Mouse (Mus musculus) liver, embryonic 14 days (tissue): ENCODE measurements around the gene Apon. TPM values are rescaled to one million over a fixed set of nuclear protein-coding genes. Genes with fewer than 3 reads are reported as not detected.

Experiments used
- polyA plus RNA-seq: library from polyadenylated mRNA; depleted of rRNA; stranded (reverse); fragments of >200 nt; gene quantifications from 2 replicates; pipeline ENCODE4 v1.2.3, GENCODE M21; 2012; rRNA removed

Gene Apon
- polyA plus RNA-seq: 0.76 and 0.77 TPM in 2 replicates

GRCm38 (mm10) chr10:128253677-128254255, at the start of gene Apon:
TSS of gene Apon (plus strand) at chr10:128254096.

GRCm38 (mm10) chr10:128211390-128212108, 42.3 kb upstream of the Apon start, which contains the start of gene Spryd4:
TSS of gene Spryd4 (minus strand) at chr10:128211807.

GRCm38 (mm10) chr10:128225538-128225937, 28.4 kb upstream of the Apon start, which contains the start of gene Mip:
TSS of gene Mip (plus strand) at chr10:128225838.

GRCm38 (mm10) chr10:128231697-128232419, 22.0 kb upstream of the Apon start, which contains the start of gene Timeless:
TSS of gene Timeless (plus strand) at chr10:128232065.

GRCm38 (mm10) chr10:128268371-128268770, 14.5 kb downstream of the Apon start, which contains the start of gene Apof:
TSS of gene Apof (plus strand) at chr10:128268671.

GRCm38 (mm10) chr10:128270287-128270841, 16.5 kb downstream of the Apon start, which contains the start of gene Stat2:
TSS of gene Stat2 (plus strand) at chr10:128270559.

GRCm38 (mm10) chr10:128298702-128299171, 44.8 kb downstream of the Apon start, which contains the start of gene Il23a:
TSS of gene Il23a (minus strand) at chr10:128298752.

GRCm38 (mm10) chr10:128303126-128304021, 49.5 kb downstream of the Apon start, which contains the start of gene Pan2:
TSS of gene Pan2 (plus strand) at chr10:128303335.

Other genes with a start within 250 kb of the Apon start
- gene Hsd17b6, start 246.5 kb upstream of the Apon start, polyA plus RNA-seq: 0.10 TPM in 1 of 2 replicates, not detected in the other
- gene Prim1, start 238.9 kb upstream of the Apon start, polyA plus RNA-seq: 45.2 and 51.2 TPM in 2 replicates
- 343 and 396 TPM in 2 replicates for gene Naca, start 218.5 kb upstream of the Apon start, polyA plus RNA-seq
- 45.9 and 53.1 TPM in 2 replicates for gene Ptges3, start 195.1 kb upstream of the Apon start, polyA plus RNA-seq
- 942 and 1,051 TPM in 2 replicates for gene Atp5b, start 170.8 kb upstream of the Apon start, polyA plus RNA-seq
- gene Baz2a, start 162.5 kb upstream of the Apon start, polyA plus RNA-seq: 9.0 and 10.6 TPM in 2 replicates
- gene Rbms2, start 73.8 kb upstream of the Apon start, polyA plus RNA-seq: 10.2 and 10.3 TPM in 2 replicates
- 4.7 and 5.8 TPM in 2 replicates for gene Gls2, start 59.6 kb upstream of the Apon start, polyA plus RNA-seq
- gene Spryd4, start 42.3 kb upstream of the Apon start, polyA plus RNA-seq: 11.3 and 14.6 TPM in 2 replicates
- gene Mip, start 28.3 kb upstream of the Apon start, polyA plus RNA-seq: 0.02 TPM in 2 replicates
- 11.7 and 14.6 TPM in 2 replicates for gene Timeless, start 22.0 kb upstream of the Apon start, polyA plus RNA-seq
- 55.6 and 67.0 TPM in 2 replicates for gene Apof, start 14.6 kb downstream of the Apon start, polyA plus RNA-seq
- gene Stat2, start 16.5 kb downstream of the Apon start, polyA plus RNA-seq: 6.0 and 7.8 TPM in 2 replicates
- gene Il23a, start 44.7 kb downstream of the Apon start, polyA plus RNA-seq: 0.05 and 0.07 TPM in 2 replicates
- 11.6 and 14.5 TPM in 2 replicates for gene Pan2, start 49.2 kb downstream of the Apon start, polyA plus RNA-seq
- 40.1 and 42.6 TPM in 2 replicates for gene Cnpy2, start 68.4 kb downstream of the Apon start, polyA plus RNA-seq
- gene Cs, start 83.6 kb downstream of the Apon start, polyA plus RNA-seq: 77.6 and 86.0 TPM in 2 replicates
- gene Coq10a, start 114.9 kb downstream of the Apon start, polyA plus RNA-seq: 6.3 and 7.8 TPM in 2 replicates
- gene Ankrd52, start 123.0 kb downstream of the Apon start, polyA plus RNA-seq: 6.6 and 7.5 TPM in 2 replicates
- gene Slc39a5, start 147.1 kb downstream of the Apon start, polyA plus RNA-seq: 27.1 and 33.4 TPM in 2 replicates
- 23.4 and 25.4 TPM in 2 replicates for gene Nabp2, start 157.4 kb downstream of the Apon start, polyA plus RNA-seq
- 5.3 and 6.0 TPM in 2 replicates for gene Rnf41, start 157.6 kb downstream of the Apon start, polyA plus RNA-seq
- gene Smarcc2, start 205.2 kb downstream of the Apon start, polyA plus RNA-seq: 29.4 and 31.2 TPM in 2 replicates
- 684 and 704 TPM in 2 replicates for gene Myl6, start 240.0 kb downstream of the Apon start, polyA plus RNA-seq
- 1.3 and 2.6 TPM in 2 replicates for gene Myl6b, start 244.6 kb downstream of the Apon start, polyA plus RNA-seq